In genomic region chr2:178019486-178019885, GRCm38 (mm10) we compare ENCODE assay signal across 1 mouse cellular context. TPM values are rescaled to one million over a fixed set of nuclear protein-coding genes. Genes with fewer than 3 reads are reported as not detected.
"Had no signal": no experiment of that assay in that cellular context is flagged by ENCODE, and none has a peak within 500 bp of the region (broad histone marks: within the 10 kb centered on the region; RNA-seq: fewer than 3 reads in every experiment).

No protein-coding gene starts in this region.

RNA-seq across cellular contexts. Expression of gene Zfp971, which starts 3.6 kb away (rescaled TPM):
- polyA plus RNA-seq: erythroblast, embryonic 14.5 days had no signal

RNA-seq across cellular contexts. Expression of gene Zfp931, which starts 58.8 kb away (rescaled TPM):
- polyA plus RNA-seq: erythroblast, embryonic 14.5 days had no signal
